Mouse (Mus musculus) heart, adult 18-20 months (tissue): ENCODE data around the gene Msantd1. TPM values are rescaled to one million over a fixed set of nuclear protein-coding genes. Genes with fewer than 3 reads are reported as not detected.
A peak's percentile ranks its signal among the peaks of the same experiment; 100 is the strongest.
"Not testable (repeated sequence)": the region's sequence is repeated elsewhere in the genome, so short reads cannot be mapped to it uniquely, and the experiment has no call there.

ENCODE experiments used
- DNase-seq, 2 experiments: peaks; one replicate each; pipeline ENCODE4 v3.0.0; 2021 to 2022; ENCODE audit warnings: mixed read lengths in 1 of 2
- long read RNA-seq, 2 experiments: library from polyadenylated mRNA; stranded (forward); transcript quantifications; one replicate each; pipeline ENCODE4 v2.0.0; 2021
- total RNA-seq, 2 experiments: library from RNA; stranded (reverse); gene quantifications; 2 replicates each; pipeline ENCODE4 v1.2.3; 2021

Msantd1 gene
- under 1 TPM; 0.27 to 0.62 TPM for total RNA-seq
- long read RNA-seq, experiment 1, partial matches to known transcripts, result 0 of 2 reads
- long read RNA-seq, experiment 1, other reads (novel, unspliced or antisense), result 2 of 2 reads
- long read RNA-seq, experiment 2, result 0 reads

GRCm38 (mm10) chr5:34907910-34908725, at the start of gene Msantd1:
TSS of gene Msantd1 (plus strand) at chr5:34908012.
- DNase-seq, result no peak

- DNase-seq, result no peak
These were observed 42.4 kb upstream of the Msantd1 start for GRCm38 (mm10) chr5:34865367-34865766.

- DNase-seq, result not testable (repeated sequence)
These were observed 27.5 kb upstream of the Msantd1 start for GRCm38 (mm10) chr5:34880307-34880706.

- no peak for DNase-seq
These were observed 26.8 kb upstream of the Msantd1 start for GRCm38 (mm10) chr5:34881023-34881422.

GRCm38 (mm10) chr5:34885250-34885649, 22.6 kb upstream of the Msantd1 start:
- no peak for DNase-seq

GRCm38 (mm10) chr5:34889252-34889651, 18.6 kb upstream of the Msantd1 start:
- no peak for DNase-seq

GRCm38 (mm10) chr5:34896697-34897453, 10.9 kb upstream of the Msantd1 start:
- no peak for DNase-seq

GRCm38 (mm10) chr5:34899787-34900469, 7.9 kb upstream of the Msantd1 start:
- DNase-seq, result no peak

- DNase-seq, result no peak
These were observed 5.4 kb upstream of the Msantd1 start for GRCm38 (mm10) chr5:34902371-34902770.

- DNase-seq, result peak; percentile 43 to 54
These were observed 4.9 kb upstream of the Msantd1 start for GRCm38 (mm10) chr5:34902811-34903385.

GRCm38 (mm10) chr5:34904412-34904811, 3.4 kb upstream of the Msantd1 start:
- DNase-seq, result no peak

GRCm38 (mm10) chr5:34907230-34907629, 582 bp upstream of the Msantd1 start:
- no peak for DNase-seq

- DNase-seq, result peak in 1 of 2 experiments; percentile 18
These were observed 1.2 kb downstream of the Msantd1 start for GRCm38 (mm10) chr5:34908726-34909633.

- DNase-seq, result no peak
These were observed 2.1 kb downstream of the Msantd1 start for GRCm38 (mm10) chr5:34909634-34910503.

GRCm38 (mm10) chr5:34910504-34910815, 2.6 kb downstream of the Msantd1 start:
- no peak for DNase-seq

GRCm38 (mm10) chr5:34915801-34916200, 8.0 kb downstream of the Msantd1 start:
- DNase-seq, result peak; percentile 78 to 85

GRCm38 (mm10) chr5:34917234-34917655, 9.4 kb downstream of the Msantd1 start:
- DNase-seq, result no peak

- no peak for DNase-seq
These were observed 11.0 kb downstream of the Msantd1 start for GRCm38 (mm10) chr5:34918785-34919184.

GRCm38 (mm10) chr5:34922531-34922930, 14.7 kb downstream of the Msantd1 start:
- DNase-seq, result no peak

- no peak for DNase-seq
These were observed 16.1 kb downstream of the Msantd1 start for GRCm38 (mm10) chr5:34923920-34924319.
